Mouse (Mus musculus): ENCODE measurements around the gene Olfr541.
"Not testable (repeated sequence)": the region's sequence is repeated elsewhere in the genome, so short reads cannot be mapped to it uniquely, and the experiment has no call there.

DNA sequence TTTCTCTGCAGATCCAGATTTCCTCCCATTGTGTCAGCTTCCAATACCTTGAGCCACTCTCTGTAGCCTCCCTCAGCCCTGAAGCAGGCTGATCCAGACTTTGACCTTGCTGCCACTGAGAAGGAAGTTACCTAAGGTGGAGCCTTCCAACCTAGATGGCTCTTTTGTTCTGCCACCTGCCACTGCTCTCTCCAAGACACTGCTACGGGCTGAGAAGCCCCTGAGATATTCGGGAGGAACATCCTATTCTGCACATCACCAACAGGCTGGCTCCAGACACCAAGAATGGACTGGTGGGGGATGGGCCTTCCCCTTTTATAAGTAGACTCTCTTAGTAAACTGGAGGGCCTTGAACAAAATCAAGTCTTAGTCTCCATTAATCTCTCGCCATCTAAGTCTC lies 26.4 kb upstream of the Olfr541 start:
- TF ChIP-seq CTCF (conservative IDR thresholded peaks at IDR 0.05 in 1 of 2, IDR thresholded peaks at IDR 0.05 in 1 of 2; ENCODE audit: low read depth in 2 of 2, low read length in 2 of 2); CHD1 (IDR thresholded peaks at IDR 0.05; ENCODE audit: low read depth, low read length); ELF1 (IDR thresholded peaks at IDR 0.05; ENCODE audit: low read depth, low read length); E2F4 (IDR thresholded peaks at IDR 0.05; ENCODE audit: insufficient replicate concordance, low read depth, low read length); EP300 (IDR thresholded peaks at IDR 0.05; ENCODE audit: low read length); MAZ (IDR thresholded peaks at IDR 0.05; ENCODE audit: low read depth, low read length); HCFC1 (IDR thresholded peaks at IDR 0.05; ENCODE audit: low read depth, low read length); POLR2A (IDR thresholded peaks at IDR 0.05; ENCODE audit: low read depth, low read length); POLR2AphosphoS2 (IDR thresholded peaks at IDR 0.05; ENCODE audit: low read depth, low read length); KAT2A (IDR thresholded peaks at IDR 0.05; ENCODE audit: insufficient replicate concordance, low read length): not testable (repeated sequence)
